Mouse (Mus musculus): ENCODE results near the gene Klhl31.

DNA sequence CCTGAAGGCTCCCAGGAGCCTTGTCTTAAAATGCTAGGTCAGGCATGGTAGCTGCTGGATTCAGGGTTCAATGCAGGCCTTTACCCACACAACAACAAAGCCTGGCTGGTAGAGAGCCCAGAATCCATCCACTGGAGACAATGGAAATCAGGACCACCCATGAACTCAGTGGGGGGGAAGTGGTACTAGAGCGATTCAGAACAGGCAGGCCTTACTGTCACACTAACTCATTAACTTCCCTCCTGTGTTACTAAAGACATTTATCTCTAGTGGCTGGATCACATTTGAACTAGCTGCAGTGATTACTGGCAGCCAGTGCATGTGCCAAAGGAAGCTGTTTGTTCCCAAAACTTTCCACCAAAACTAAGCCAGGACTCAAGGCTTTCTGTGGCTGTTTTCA lies 13.4 kb upstream of the Klhl31 start:
- no peak for TF ChIP-seq CTCF (IDR thresholded peaks at IDR 0.05; ENCODE audit: borderline replicate concordance, extremely low read depth, insufficient read depth, insufficient read length)
- TF ChIP-seq POLR2A (IDR thresholded peaks at IDR 0.05; ENCODE audit: borderline replicate concordance, extremely low read depth, insufficient read depth, insufficient read length, poor library complexity, severe bottlenecking), result no peak

All from brain, embryonic 14.5 days (tissue).